Comparison of ENCODE assay signal across 8 mouse cellular contexts in the genomic region with DNA sequence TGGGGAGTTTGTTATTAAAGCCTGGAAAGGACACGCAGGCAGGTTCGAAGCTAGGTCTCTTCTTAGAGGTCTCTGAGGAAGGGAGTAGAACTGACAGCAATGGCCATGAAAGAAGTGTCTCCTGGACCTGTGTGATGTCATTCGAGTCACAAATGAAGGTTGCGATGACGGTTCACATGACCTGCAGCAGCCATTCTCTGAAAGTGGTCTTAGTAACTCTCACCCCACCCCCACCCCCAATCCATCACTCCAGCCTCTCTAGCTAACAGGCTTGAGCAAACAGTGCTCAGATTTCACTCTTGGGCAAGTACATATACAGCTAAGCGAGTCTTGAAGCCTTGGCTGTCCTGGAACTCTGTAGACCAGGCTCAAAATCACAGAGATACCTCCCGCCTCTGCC. TPM values are rescaled to one million over a fixed set of nuclear protein-coding genes. Genes with fewer than 3 reads are reported as not detected.
DNase-seq lines count a peak whose midpoint lies in the region; ATAC-seq and TF ChIP-seq lines count a peak whose summit lies in the region.

No protein-coding gene starts in this region.

- DNase-seq in layer of hippocampus, adult 2 months (ENCODE audit: low spot score in 2 of 2), result no peak
- no peak for DNase-seq in layer of hippocampus, adult 11-12 months (ENCODE audit: low spot score)
- DNase-seq in limb, embryonic 14.5 days (ENCODE audit: low spot score), result no peak
- DNase-seq in urinary bladder, adult 2 months (ENCODE audit: low spot score), result no peak
- no peak for DNase-seq in kidney, adult 11 months
- no peak for DNase-seq in Muller cell, postnatal 12 days (ENCODE audit: inconsistent ontology term)

- no peak for ATAC-seq in limb, embryonic 14.5 days (ENCODE audit: low FRiP score, low read depth)

- H3K36me3 ChIP-seq in limb, embryonic 14.5 days (ENCODE audit: control insufficient read depth, insufficient read depth, low read length), result 0 out of 2 replicates have a peak, but pooled peaks cover 4% of the 10 kb centered on the region

- H3K4me3 ChIP-seq in layer of hippocampus, adult 2 months, result peak overlapping the region; percentile 86
- H3K4me3 ChIP-seq in embryonic fibroblast, embryonic 13.5 days (ENCODE audit: insufficient read depth, low read length), result peak overlapping the region; percentile 68
- H3K4me3 ChIP-seq in limb, embryonic 14.5 days (replicated peaks; ENCODE audit: low read length), result peak overlapping the region; percentile 67
- H3K4me3 ChIP-seq in olfactory bulb, adult 2 months (ENCODE audit: insufficient read depth, low read depth, low read length), result no peak overlapping the region

- peak overlapping the region; percentile 81 for H3K27ac ChIP-seq in layer of hippocampus, adult 2 months
- H3K27ac ChIP-seq in embryonic fibroblast, embryonic 13.5 days (ENCODE audit: insufficient read depth, low read length), result peak overlapping the region; percentile 21
- peak overlapping the region; percentile 72 for H3K27ac ChIP-seq in limb, embryonic 14.5 days (replicated peaks; ENCODE audit: low read depth, low read length)
- peak overlapping the region; percentile 6 for H3K27ac ChIP-seq in olfactory bulb, adult 2 months (ENCODE audit: insufficient read depth, low read depth, low read length)

- H3K4me1 ChIP-seq in embryonic fibroblast, embryonic 13.5 days (ENCODE audit: control insufficient read depth, insufficient read depth, low read length), result peaks cover 9% of the 10 kb centered on the region; the same call in 1 of the 2 replicates
- H3K4me1 ChIP-seq in limb, embryonic 14.5 days (ENCODE audit: control insufficient read depth, insufficient read depth, low read length), result peaks cover 11% of the 10 kb centered on the region
- H3K4me1 ChIP-seq in olfactory bulb, adult 2 months (ENCODE audit: control insufficient read depth, insufficient read depth, low read length), result peaks cover 3% of the 10 kb centered on the region; the same call in 1 of the 2 replicates

- peak overlapping the region; percentile 63 for H3K4me2 ChIP-seq in limb, embryonic 14.5 days (replicated peaks; ENCODE audit: low read depth, low read length, severe bottlenecking)

- no peaks in the 10 kb centered on the region for H3K27me3 ChIP-seq in limb, embryonic 14.5 days (ENCODE audit: control insufficient read depth, insufficient read depth, low read length)

- TF ChIP-seq POLR2A in embryonic fibroblast, embryonic 13.5 days (IDR thresholded peaks at IDR 0.05; ENCODE audit: low read depth, low read length), result no peak
- no peak for TF ChIP-seq POLR2A in limb, embryonic 14.5 days (IDR thresholded peaks at IDR 0.05; ENCODE audit: borderline replicate concordance, extremely low read depth, insufficient read depth, insufficient read length)
- no peak for TF ChIP-seq POLR2A in olfactory bulb, adult 2 months (IDR thresholded peaks at IDR 0.05; ENCODE audit: insufficient read depth, low read depth, low read length)

- TF ChIP-seq CTCF in layer of hippocampus, adult 2 months (conservative IDR thresholded peaks at IDR 0.05), result no peak
- no peak for TF ChIP-seq CTCF in embryonic fibroblast, embryonic 13.5 days (IDR thresholded peaks at IDR 0.05; ENCODE audit: borderline replicate concordance, insufficient read depth, low read length)
- no peak for TF ChIP-seq CTCF in olfactory bulb, adult 2 months (IDR thresholded peaks at IDR 0.05; ENCODE audit: insufficient read depth, low read depth, low read length)

- 48% methylated on average over 7 of the region's 7 CpGs for WGBS in limb, embryonic 14.5 days
- WGBS in olfactory bulb, adult 2 months, result 75% methylated on average over 7 of the region's 7 CpGs

- no peaks in the 10 kb centered on the region for H3K9me3 ChIP-seq in limb, embryonic 14.5 days (ENCODE audit: control insufficient read depth, low read length)

- H3K9ac ChIP-seq in limb, embryonic 14.5 days (ENCODE audit: low read depth, low read length, severe bottlenecking), result peak overlapping the region; percentile 75; the same call in 1 of the 2 replicates

RNA-seq across cellular contexts. Expression of gene Gusb, which starts 0.4 kb away (rescaled TPM):
- total RNA-seq in layer of hippocampus, adult 2 months (2021), result 10 to 100 TPM; 10.9 to 11.4 TPM
- 43.4 and 49.9 TPM in 2 replicates for polyA plus RNA-seq in embryonic fibroblast, embryonic 13.5 days (2011; ENCODE audit: insufficient read length, low read depth, missing spikeins)
- 37.2 and 43.5 TPM in 2 replicates for polyA plus RNA-seq in limb, embryonic 14.5 days (2012; rRNA removed)
- polyA plus RNA-seq in limb, embryonic 14.5 days (2014; fragmentation: Nextera tagmentation; extraction: Ambion mirVana), result 54.4 and 57.5 TPM in 2 replicates
- polyA plus RNA-seq in olfactory bulb, adult 2 months (2012; ENCODE audit: insufficient read depth, insufficient read length, low replicate concordance, missing spikeins), result not detected in 2 replicates
- polyA plus RNA-seq in urinary bladder, adult 2 months (2012; rRNA removed), result 42.0 and 43.1 TPM in 2 replicates

RNA-seq across cellular contexts. Expression of gene Asl, which starts 25.8 kb away (rescaled TPM):
- 10 to 100 TPM; 18.2 to 27.3 TPM for total RNA-seq in layer of hippocampus, adult 2 months (2021)
- polyA plus RNA-seq in embryonic fibroblast, embryonic 13.5 days (2011; ENCODE audit: insufficient read length, low read depth, missing spikeins), result 32.6 and 41.4 TPM in 2 replicates
- polyA plus RNA-seq in limb, embryonic 14.5 days (2012; rRNA removed), result 21.5 and 24.5 TPM in 2 replicates
- 34.5 and 36.5 TPM in 2 replicates for polyA plus RNA-seq in limb, embryonic 14.5 days (2014; fragmentation: Nextera tagmentation; extraction: Ambion mirVana)
- not detected in 2 replicates for polyA plus RNA-seq in olfactory bulb, adult 2 months (2012; ENCODE audit: insufficient read depth, insufficient read length, low replicate concordance, missing spikeins)
- 20.1 and 20.8 TPM in 2 replicates for polyA plus RNA-seq in urinary bladder, adult 2 months (2012; rRNA removed)

RNA-seq across cellular contexts. Expression of gene Crcp, which starts 25.9 kb away (rescaled TPM):
- total RNA-seq in layer of hippocampus, adult 2 months (2021), result 10 to 100 TPM; 35.6 to 35.7 TPM
- 30.8 and 36.5 TPM in 2 replicates for polyA plus RNA-seq in embryonic fibroblast, embryonic 13.5 days (2011; ENCODE audit: insufficient read length, low read depth, missing spikeins)
- polyA plus RNA-seq in limb, embryonic 14.5 days (2012; rRNA removed), result 16.6 and 24.2 TPM in 2 replicates
- 25.3 and 25.4 TPM in 2 replicates for polyA plus RNA-seq in limb, embryonic 14.5 days (2014; fragmentation: Nextera tagmentation; extraction: Ambion mirVana)
- not detected in 2 replicates for polyA plus RNA-seq in olfactory bulb, adult 2 months (2012; ENCODE audit: insufficient read depth, insufficient read length, low replicate concordance, missing spikeins)
- 26.6 and 28.6 TPM in 2 replicates for polyA plus RNA-seq in urinary bladder, adult 2 months (2012; rRNA removed)

Comparison
In these comparisons a context has a peak if more than half of its experiments do, and no peak if none do; other contexts are left out.
1. H3K27ac ChIP-seq: peak in every context shown above with its lines; median percentile 81 in layer of hippocampus, adult 2 months; 72 in limb, embryonic 14.5 days; 21 in embryonic fibroblast, embryonic 13.5 days; 6 in olfactory bulb, adult 2 months.
2. RNA of gene Gusb, which starts 0.4 kb away (polyA plus RNA-seq): 37.2 to 57.5 TPM in limb, embryonic 14.5 days, 43.4 to 49.9 TPM in embryonic fibroblast, embryonic 13.5 days and 42.0 to 43.1 TPM in urinary bladder, adult 2 months; not detected in olfactory bulb, adult 2 months; every median in the first group is over 10 times any median in the second.